Mouse (Mus musculus) myocyte (in vitro differentiated cells): ENCODE data around the gene Castor1. TPM values are rescaled to one million over a fixed set of nuclear protein-coding genes. Genes with fewer than 3 reads are reported as not detected.

Source experiments
- H3K27me3 ChIP-seq: one replicate; pipeline ENCODE4 v1.6.1; 2011; ENCODE audit not compliant: control insufficient read depth, insufficient read depth, insufficient read length
- H3K36me3 ChIP-seq: one replicate; pipeline ENCODE4 v1.6.1; 2011; ENCODE audit not compliant: control insufficient read depth, insufficient read depth
- H3K4me2 ChIP-seq: one replicate; pipeline ENCODE4 v1.6.1; 2011; ENCODE audit warnings: low read depth, control low read depth
- H3K4me3 ChIP-seq: one replicate; pipeline ENCODE4 v1.5.1; 2011; ENCODE audit warnings: mild to moderate bottlenecking, control low read depth, moderate library complexity
- H3K79me2 ChIP-seq: one replicate; pipeline ENCODE4 v1.6.1; 2011; ENCODE audit not compliant: control insufficient read depth, insufficient read depth
- H3ac ChIP-seq: one replicate; pipeline ENCODE4 v1.6.1; 2011; ENCODE audit not compliant: control insufficient read depth, insufficient read length
- CEBPB ChIP-seq: IDR thresholded peaks from 2 replicates; pipeline ENCODE4 v1.6.1; 2011; ENCODE audit warnings: mild to moderate bottlenecking, moderate library complexity; ENCODE audit not compliant: poor library complexity, insufficient read depth, severe bottlenecking
- E2F4 ChIP-seq: IDR thresholded peaks from one replicate; pipeline ENCODE4 v1.6.1; 2011; ENCODE audit warnings: mild to moderate bottlenecking, control low read depth, moderate library complexity; ENCODE audit not compliant: insufficient read depth
- MAX ChIP-seq: IDR thresholded peaks from one replicate; pipeline ENCODE4 v1.6.1; 2011; ENCODE audit warnings: low read depth, mild to moderate bottlenecking, control low read depth
- MYOD1 ChIP-seq, 3 experiments: IDR thresholded peaks; one replicate each; pipeline ENCODE4 v1.6.1; 2011; ENCODE audit warnings: control low read depth in 2 of 3, low read depth in 2 of 3, mild to moderate bottlenecking in 2 of 3, moderate library complexity in 1 of 3; ENCODE audit not compliant: insufficient read length in 2 of 3, control insufficient read depth in 1 of 3
- MYOG ChIP-seq, 3 experiments: IDR thresholded peaks; one replicate each; pipeline ENCODE4 v1.6.1; 2011; ENCODE audit warnings: control low read depth in 2 of 3, low read depth in 2 of 3, mild to moderate bottlenecking in 2 of 3; ENCODE audit not compliant: insufficient read length in 2 of 3, control insufficient read depth in 1 of 3, insufficient read depth in 1 of 3
- POLR2A ChIP-seq: IDR thresholded peaks from one replicate; pipeline ENCODE4 v1.6.1; 2011; ENCODE audit warnings: low read depth, mild to moderate bottlenecking, control low read depth, moderate library complexity; ENCODE audit not compliant: insufficient read length
- POLR2AphosphoS2 ChIP-seq: IDR thresholded peaks from one replicate; pipeline ENCODE4 v1.6.1; 2011; ENCODE audit warnings: low read depth, control low read depth; ENCODE audit not compliant: insufficient read length
- REST ChIP-seq: IDR thresholded peaks from one replicate; pipeline ENCODE4 v1.6.1; 2011; ENCODE audit warnings: mild to moderate bottlenecking, control low read depth, moderate library complexity; ENCODE audit not compliant: insufficient read depth, insufficient read length
- SRF ChIP-seq: IDR thresholded peaks from one replicate; pipeline ENCODE4 v1.6.1; 2011; ENCODE audit warnings: low read depth; ENCODE audit not compliant: control insufficient read depth, insufficient read length
- TCF12 ChIP-seq: IDR thresholded peaks from one replicate; pipeline ENCODE4 v1.6.1; 2011; ENCODE audit warnings: mild to moderate bottlenecking, control low read depth; ENCODE audit not compliant: poor library complexity, insufficient read depth, severe bottlenecking
- TCF3 ChIP-seq: IDR thresholded peaks from one replicate; pipeline ENCODE4 v1.6.1; 2011; ENCODE audit warnings: low read depth, control low read depth; ENCODE audit not compliant: insufficient read length
- USF1 ChIP-seq: IDR thresholded peaks from one replicate; pipeline ENCODE4 v1.6.1; 2011; ENCODE audit warnings: low read depth, mild to moderate bottlenecking, control low read depth, moderate library complexity
- polyA plus RNA-seq: library from polyadenylated mRNA; unstranded; fragments of >200 nt; fragmentation: generic; extraction: Trizol; gene quantifications from one replicate; pipeline ENCODE4 v1.2.1, GENCODE M21; 2012; ENCODE audit warnings: missing spikeins

Castor1 gene
- polyA plus RNA-seq = 3.1 TPM

- TF ChIP-seq USF1 (no peak), SRF (peak; percentile 33), POLR2AphosphoS2 (no peak), POLR2A (peak; percentile 59)
- peak within 1 kb of the TSS; percentile 13 for H3K4me3 ChIP-seq
- H3K27me3 ChIP-seq = no peaks in the 10 kb centered on the region
- no peaks in the 10 kb centered on the region for H3K79me2 ChIP-seq
- peak within 1 kb of the TSS; percentile 73 for H3K4me2 ChIP-seq
- no peaks in the 10 kb centered on the region for H3K36me3 ChIP-seq
- no peak within 1 kb of the TSS for H3ac ChIP-seq
Observed at GRCm38 (mm10) chr11:4217914-4218629, at the start of gene Castor1. Castor1 (plus strand) TSS chr11:4218225.

GRCm38 (mm10) chr11:4174586-4174985 lies 43.4 kb upstream of the Castor1 start:
- no peak overlapping the region for H3ac ChIP-seq
- no peaks in the 10 kb centered on the region for H3K27me3 ChIP-seq
- peaks cover 90% of the 10 kb centered on the region for H3K36me3 ChIP-seq
- no peak overlapping the region for H3K4me3 ChIP-seq
- TF ChIP-seq CEBPB (no peak), MYOG (IDR thresholded peaks at IDR 0.05; ENCODE audit: control insufficient read depth in 1 of 3, insufficient read depth in 1 of 3, insufficient read length in 2 of 3, low read depth in 2 of 3) (peak in 2 of 3 experiments; percentile 9 to 42)
- H3K79me2 ChIP-seq = no peaks in the 10 kb centered on the region
- no peak overlapping the region for H3K4me2 ChIP-seq

- TF ChIP-seq CEBPB (no peak), SRF (no peak), POLR2A (no peak), MYOG (IDR thresholded peaks at IDR 0.05; ENCODE audit: control insufficient read depth in 1 of 3, insufficient read depth in 1 of 3, insufficient read length in 2 of 3, low read depth in 2 of 3) (no peak), POLR2AphosphoS2 (no peak), TCF3 (no peak), REST (no peak), MYOD1 (IDR thresholded peaks at IDR 0.05; ENCODE audit: control insufficient read depth in 1 of 3, insufficient read length in 2 of 3, low read depth in 2 of 3) (no peak), E2F4 (no peak), TCF12 (no peak), USF1 (no peak), MAX (no peak)
- no peak overlapping the region for H3K4me3 ChIP-seq
- H3K4me2 ChIP-seq = no peak overlapping the region
- no peaks in the 10 kb centered on the region for H3K27me3 ChIP-seq
- no peaks in the 10 kb centered on the region for H3K79me2 ChIP-seq
- peaks cover 85% of the 10 kb centered on the region for H3K36me3 ChIP-seq
- no peak overlapping the region for H3ac ChIP-seq
Observed at GRCm38 (mm10) chr11:4177716-4178115, 40.3 kb upstream of the Castor1 start.

GRCm38 (mm10) chr11:4182061-4182460 lies 36.0 kb upstream of the Castor1 start:
- H3K36me3 ChIP-seq = peaks cover 52% of the 10 kb centered on the region
- H3K79me2 ChIP-seq = no peaks in the 10 kb centered on the region
- no peaks in the 10 kb centered on the region for H3K27me3 ChIP-seq
- TF ChIP-seq USF1 (no peak), REST (no peak), SRF (no peak), POLR2AphosphoS2 (no peak)
- H3ac ChIP-seq = no peak overlapping the region
- H3K4me3 ChIP-seq = no peak overlapping the region
- H3K4me2 ChIP-seq = peak overlapping the region; percentile 3

- Histone ChIP-seq H3K79me2 (no peaks in the 10 kb centered on the region), H3K27me3 (no peaks in the 10 kb centered on the region), H3K36me3 (peaks cover 39% of the 10 kb centered on the region), H3K4me3 (no peak overlapping the region), H3ac (no peak overlapping the region), H3K4me2 (no peak overlapping the region)
- TF ChIP-seq USF1 = no peak
- no peak for TF ChIP-seq POLR2AphosphoS2
- no peak for TF ChIP-seq MYOG (IDR thresholded peaks at IDR 0.05; ENCODE audit: control insufficient read depth in 1 of 3, insufficient read depth in 1 of 3, insufficient read length in 2 of 3, low read depth in 2 of 3)
- TF ChIP-seq E2F4 = no peak
- TF ChIP-seq TCF12 = no peak
- TF ChIP-seq REST = no peak
- TF ChIP-seq POLR2A = no peak
- TF ChIP-seq TCF3 = no peak
Observed at GRCm38 (mm10) chr11:4183511-4183910, 34.5 kb upstream of the Castor1 start.
